Mouse (Mus musculus): ENCODE measurements around the gene Gm20458.

- TF ChIP-seq CTCF (IDR thresholded peaks at IDR 0.05; ENCODE audit: borderline replicate concordance, extremely low read depth, insufficient read depth, insufficient read length) (no peak), POLR2A (IDR thresholded peaks at IDR 0.05; ENCODE audit: borderline replicate concordance, extremely low read depth, insufficient read depth, insufficient read length, poor library complexity, severe bottlenecking) (no peak)
Measured at GRCm38 (mm10) chr2:164487812-164488211, 27.0 kb downstream of the Gm20458 start.

Data from brain, embryonic 14.5 days (tissue).